Mouse (Mus musculus): Measurements from ENCODE around the gene S100z.

GRCm38 (mm10) chr13:95491327-95491726 lies 12.8 kb upstream of the S100z start:
- TF ChIP-seq CTCF (IDR thresholded peaks at IDR 0.05; ENCODE audit: borderline replicate concordance, control insufficient read depth, extremely low read depth, insufficient read depth, low read length, poor library complexity) (no peak), POLR2A (IDR thresholded peaks at IDR 0.05; ENCODE audit: control insufficient read depth, extremely low read depth, insufficient read depth, low read length, poor library complexity) (no peak)
